Mouse (Mus musculus) spleen, adult 2 months (tissue): ENCODE data around the gene Dusp1.

Source experiments
- CTCF ChIP-seq: fragments of 200-500 bp; IDR thresholded peaks from 2 replicates; pipeline ENCODE4 v1.5.1; 2011; ENCODE audit warnings: mild to moderate bottlenecking, inconsistent platforms; ENCODE audit not compliant: insufficient read depth, insufficient read length, insufficient replicate concordance; ENCODE audit errors: extremely low read depth
- POLR2A ChIP-seq: fragments of 200-500 bp; IDR thresholded peaks from 2 replicates; pipeline ENCODE4 v1.6.1; 2011; ENCODE audit warnings: low read depth, low read length, inconsistent platforms

DNA sequence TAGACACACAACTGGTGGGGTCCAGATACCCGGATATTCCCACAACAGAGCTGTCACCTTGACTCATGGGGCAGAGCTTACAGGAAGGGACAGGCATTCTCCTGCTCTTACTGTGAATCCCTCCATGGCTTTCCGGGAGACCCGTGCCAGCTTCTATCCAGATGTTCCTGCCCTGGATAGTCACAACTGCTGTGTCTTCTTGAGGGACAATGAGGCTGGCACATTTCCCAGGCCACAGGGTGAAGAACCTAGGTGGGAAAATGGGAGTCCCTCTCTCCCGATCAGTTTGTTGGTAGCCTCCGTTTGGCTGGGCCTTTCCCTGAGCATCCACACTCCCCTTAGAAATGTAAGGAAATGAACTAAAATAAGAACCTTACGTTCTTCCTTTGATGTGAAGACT, 33.2 kb downstream of the Dusp1 start:
- no peak for TF ChIP-seq CTCF
- TF ChIP-seq POLR2A = no peak
